Mouse (Mus musculus) kidney, adult 8-10 months (tissue): Measurements from ENCODE around the gene Smarcc1.
"Not testable (repeated sequence)": the region's sequence is repeated elsewhere in the genome, so short reads cannot be mapped to it uniquely, and the experiment has no call there.

Source experiments
- DNase-seq, 2 experiments: peaks; one replicate each; pipeline ENCODE4 v3.0.0; 2022

The Smarcc1 gene

GRCm38 (mm10) chr9:110116977-110117778 lies at the start of gene Smarcc1:
Gene Smarcc1, plus strand, starts transcription at chr9:110117708.
- DNase-seq, result peak; percentile 80 to 88

- DNase-seq, result no peak
Observed at GRCm38 (mm10) chr9:110068745-110069144, 48.8 kb upstream of the Smarcc1 start.

- DNase-seq, result peak; percentile 30 to 54
Observed at GRCm38 (mm10) chr9:110070358-110070757, 47.1 kb upstream of the Smarcc1 start.

GRCm38 (mm10) chr9:110071011-110071410 lies 46.5 kb upstream of the Smarcc1 start:
- DNase-seq, result no peak

- peak; percentile 42 to 81 for DNase-seq
Observed at GRCm38 (mm10) chr9:110071843-110072242, 45.7 kb upstream of the Smarcc1 start.

GRCm38 (mm10) chr9:110076468-110076867 lies 41.0 kb upstream of the Smarcc1 start:
- DNase-seq, result not testable (repeated sequence)

- DNase-seq, result no peak
Observed at GRCm38 (mm10) chr9:110081066-110081465, 36.4 kb upstream of the Smarcc1 start.

GRCm38 (mm10) chr9:110084201-110084964 lies 33.1 kb upstream of the Smarcc1 start:
- no peak for DNase-seq

- DNase-seq, result no peak
Observed at GRCm38 (mm10) chr9:110085693-110086092, 31.8 kb upstream of the Smarcc1 start.

GRCm38 (mm10) chr9:110093303-110093702 lies 24.2 kb upstream of the Smarcc1 start:
- peak in 1 of 2 experiments; percentile 25 for DNase-seq

GRCm38 (mm10) chr9:110094761-110095160 lies 22.7 kb upstream of the Smarcc1 start:
- DNase-seq, result no peak

- DNase-seq, result no peak
Observed at GRCm38 (mm10) chr9:110097791-110098190, 19.7 kb upstream of the Smarcc1 start.

GRCm38 (mm10) chr9:110100627-110101600 lies 16.6 kb upstream of the Smarcc1 start:
- DNase-seq, result peak; percentile 87 to 94

- no peak for DNase-seq
Observed at GRCm38 (mm10) chr9:110116353-110116976, 1.0 kb upstream of the Smarcc1 start.

- DNase-seq, result no peak
Observed at GRCm38 (mm10) chr9:110117779-110118139, 251 bp downstream of the Smarcc1 start, which contains the start of gene Dhx30. Gene Dhx30, minus strand, starts transcription at chr9:110117830.

- DNase-seq, result no peak
Observed at GRCm38 (mm10) chr9:110118249-110118648, 741 bp downstream of the Smarcc1 start.

GRCm38 (mm10) chr9:110121424-110121823 lies 3.9 kb downstream of the Smarcc1 start:
- DNase-seq, result no peak

- no peak for DNase-seq
Observed at GRCm38 (mm10) chr9:110123322-110123721, 5.8 kb downstream of the Smarcc1 start.

- DNase-seq, result not testable (repeated sequence)
Observed at GRCm38 (mm10) chr9:110124008-110124540, 6.6 kb downstream of the Smarcc1 start.

GRCm38 (mm10) chr9:110130896-110131524 lies 13.5 kb downstream of the Smarcc1 start:
- no peak for DNase-seq

- peak; percentile 99 for DNase-seq
Observed at GRCm38 (mm10) chr9:110131525-110132197, 14.2 kb downstream of the Smarcc1 start.
